8 mouse cellular contexts compared by ENCODE assay signal in the genomic region with DNA sequence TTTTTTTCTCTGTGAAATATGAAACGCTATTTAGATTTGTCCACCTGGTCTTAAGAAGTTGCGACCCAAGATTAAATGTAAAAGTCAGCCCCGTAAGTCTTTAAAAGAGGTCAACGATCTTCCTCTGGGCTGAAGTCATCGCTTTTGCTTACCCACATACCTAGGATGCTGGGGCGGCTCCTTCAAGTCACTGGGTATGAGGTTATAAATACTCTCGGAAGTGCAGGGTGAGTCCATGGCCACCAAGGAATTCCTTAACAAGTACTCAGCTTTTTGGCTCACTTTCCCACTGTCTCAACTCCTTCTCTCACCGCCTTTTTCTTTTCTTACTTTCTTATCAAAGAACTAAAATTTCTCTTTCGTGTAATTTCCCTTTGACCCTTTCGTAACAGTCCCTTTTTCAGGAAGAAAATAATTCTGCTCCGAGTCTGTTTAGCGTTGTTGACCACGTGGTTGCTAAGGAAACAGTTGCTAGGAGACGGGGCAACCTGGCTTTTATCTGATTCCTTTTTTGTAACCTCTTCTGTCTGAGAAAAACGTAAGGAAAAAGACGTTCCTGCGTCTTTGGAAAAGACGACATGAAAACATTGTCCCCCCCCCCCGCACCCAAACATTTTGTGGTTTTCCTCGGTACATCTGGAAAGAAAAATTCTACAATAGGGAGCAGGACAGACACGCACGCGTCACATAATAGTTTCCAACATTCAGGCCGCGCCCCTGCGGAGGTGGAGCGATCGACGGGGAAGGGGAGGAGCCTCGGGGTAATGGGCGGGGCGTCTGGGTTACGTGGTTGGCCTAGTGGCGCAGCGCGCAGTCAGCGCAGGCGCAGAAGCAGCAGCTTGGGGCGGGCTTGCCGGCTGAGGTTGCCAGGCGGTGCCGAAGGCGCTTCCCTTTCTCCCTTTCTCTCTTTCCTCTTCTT. TPM values are rescaled to one million over a fixed set of nuclear protein-coding genes. Genes with fewer than 3 reads are reported as not detected.
DNase-seq lines count a peak whose midpoint lies in the region; ATAC-seq and TF ChIP-seq lines count a peak whose summit lies in the region.

A gene (minus strand): TSS at position 454 of the 919 bp plus-strand sequence.
A gene (plus strand): TSS at position 813 of the 919 bp plus-strand sequence.

- H3K27me3 ChIP-seq in forebrain, embryonic 10.5 days (ENCODE audit: poor library complexity, severe bottlenecking) = no peaks in the 10 kb centered on the region
- H3K27me3 ChIP-seq in heart, embryonic 15.5 days = no peaks in the 10 kb centered on the region
- H3K27me3 ChIP-seq in liver, embryonic 14.5 days (ENCODE audit: control insufficient read depth, insufficient read depth, low read length) = no peaks in the 10 kb centered on the region
- H3K27me3 ChIP-seq in neural tube, embryonic 11.5 days (ENCODE audit: control insufficient read depth, insufficient read depth, low read length) = no peaks in the 10 kb centered on the region
- no peaks in the 10 kb centered on the region for H3K27me3 ChIP-seq in stomach, postnatal 0 days (ENCODE audit: control insufficient read depth, insufficient read depth, low read length)

- peak within 1 kb of the TSS; percentile 74 for H3K4me2 ChIP-seq in heart, embryonic 15.5 days
- H3K4me2 ChIP-seq in liver, embryonic 14.5 days (ENCODE audit: low read depth) = peak within 1 kb of the TSS; percentile 87
- peak within 1 kb of the TSS; percentile 66 for H3K4me2 ChIP-seq in neural tube, embryonic 11.5 days (ENCODE audit: low read depth)
- peak within 1 kb of the TSS; percentile 68 for H3K4me2 ChIP-seq in stomach, postnatal 0 days (replicated peaks; ENCODE audit: low read depth)

- peaks cover 23% of the 10 kb centered on the region for H3K4me1 ChIP-seq in forebrain, embryonic 10.5 days
- H3K4me1 ChIP-seq in heart, embryonic 15.5 days (replicated peaks) = peaks cover 11% of the 10 kb centered on the region
- peaks cover 9 to 10% of the 10 kb centered on the region in 2 experiments for H3K4me1 ChIP-seq in liver, embryonic 14.5 days (replicated peaks; ENCODE audit: control insufficient read depth in 2 of 2, insufficient read depth in 2 of 2, low read length in 1 of 2)
- H3K4me1 ChIP-seq in neural tube, embryonic 11.5 days (ENCODE audit: control insufficient read depth, insufficient read depth, low read length) = peaks cover 3% of the 10 kb centered on the region; the same call in 1 of the 2 replicates
- 0 out of 2 replicates have a peak, but pooled peaks cover 2% of the 10 kb centered on the region for H3K4me1 ChIP-seq in stomach, postnatal 0 days (replicated peaks; ENCODE audit: control insufficient read depth, insufficient read depth)

- peak within 1 kb of the TSS; percentile 58 for H3K4me3 ChIP-seq in forebrain, embryonic 10.5 days
- peak within 1 kb of the TSS; percentile 68 for H3K4me3 ChIP-seq in heart, embryonic 15.5 days
- peak within 1 kb of the TSS; percentile 66 to 81 for H3K4me3 ChIP-seq in liver, embryonic 14.5 days (ENCODE audit: insufficient read depth in 1 of 2, low read depth in 2 of 2, low read length in 2 of 2)
- H3K4me3 ChIP-seq in neural tube, embryonic 11.5 days (ENCODE audit: low read depth, low read length) = peak within 1 kb of the TSS; percentile 49
- H3K4me3 ChIP-seq in stomach, postnatal 0 days (ENCODE audit: low read depth, low read length) = peak within 1 kb of the TSS; percentile 64

- peak within 1 kb of the TSS; percentile 59 for H3K9ac ChIP-seq in heart, embryonic 15.5 days
- H3K9ac ChIP-seq in liver, embryonic 14.5 days (replicated peaks) = peak within 1 kb of the TSS; percentile 62
- H3K9ac ChIP-seq in neural tube, embryonic 11.5 days (ENCODE audit: low read length) = peak within 1 kb of the TSS; percentile 56
- H3K9ac ChIP-seq in stomach, postnatal 0 days (ENCODE audit: low read length) = peak within 1 kb of the TSS; percentile 63

- peak within 1 kb of the TSS; percentile 88 for H3K27ac ChIP-seq in forebrain, embryonic 10.5 days
- peak within 1 kb of the TSS; percentile 77 for H3K27ac ChIP-seq in heart, embryonic 15.5 days
- no peak within 1 kb of the TSS for H3K27ac ChIP-seq in liver, embryonic 14.5 days
- no peak within 1 kb of the TSS for H3K27ac ChIP-seq in neural tube, embryonic 11.5 days (ENCODE audit: low read depth, low read length)
- peak within 1 kb of the TSS; percentile 78 for H3K27ac ChIP-seq in stomach, postnatal 0 days (replicated peaks)

- ATAC-seq in heart, embryonic 15.5 days (replicated peaks; ENCODE audit: insufficient number of reproducible peaks, insufficient read depth, low FRiP score, low read depth) = peak; percentile 99
- peak; percentile 99 for ATAC-seq in liver, embryonic 14.5 days (ENCODE audit: insufficient read depth)
- peak; percentile 98 for ATAC-seq in neural tube, embryonic 11.5 days (ENCODE audit: insufficient read depth, low FRiP score, low TSS enrichment)
- ATAC-seq in stomach, postnatal 0 days (ENCODE audit: low FRiP score, low TSS enrichment) = peak; percentile 99

- H3K9me3 ChIP-seq in forebrain, embryonic 10.5 days = no peaks in the 10 kb centered on the region
- no peaks in the 10 kb centered on the region for H3K9me3 ChIP-seq in heart, embryonic 15.5 days (replicated peaks)
- H3K9me3 ChIP-seq in liver, embryonic 14.5 days (ENCODE audit: control insufficient read depth, low read length) = no peaks in the 10 kb centered on the region
- H3K9me3 ChIP-seq in neural tube, embryonic 11.5 days (ENCODE audit: control insufficient read depth, low read length) = no peaks in the 10 kb centered on the region
- no peaks in the 10 kb centered on the region for H3K9me3 ChIP-seq in stomach, postnatal 0 days (ENCODE audit: control insufficient read depth, low read length)

- no peaks in the 10 kb centered on the region for H3K36me3 ChIP-seq in forebrain, embryonic 10.5 days (replicated peaks)
- no peaks in the 10 kb centered on the region; the same call in 1 of the 2 replicates for H3K36me3 ChIP-seq in heart, embryonic 15.5 days
- no peaks in the 10 kb centered on the region for H3K36me3 ChIP-seq in liver, embryonic 14.5 days (replicated peaks; ENCODE audit: control insufficient read depth, insufficient read depth, low read depth)
- H3K36me3 ChIP-seq in neural tube, embryonic 11.5 days (ENCODE audit: control insufficient read depth, insufficient read depth, low read length) = no peaks in the 10 kb centered on the region
- no peaks in the 10 kb centered on the region for H3K36me3 ChIP-seq in stomach, postnatal 0 days (ENCODE audit: control insufficient read depth, insufficient read depth, low read length)

- peak; percentile 99 to 100 for DNase-seq in CD8-positive naive resting alpha-beta T cell, adult 2 months (ENCODE audit: low read depth in 2 of 2, low spot score in 2 of 2)
- DNase-seq in c-Kit-positive CD71-negative TER-119-negative erythroid progenitor cells, embryonic 14.5 days (ENCODE audit: low read depth) = peak; percentile 96
- DNase-seq in forebrain, embryonic 10.5 days (ENCODE audit: extremely low spot score, low spot score) = peak; percentile 98
- peak; percentile 97 to 99 for DNase-seq in kidney, postnatal 25 days
- peak; percentile 84 to 90 (median 86) for DNase-seq in liver, embryonic 14.5 days (ENCODE audit: low read depth in 3 of 3, low spot score in 3 of 3)
- peak; percentile 99 for DNase-seq in neural tube, embryonic 11.5 days (ENCODE audit: low spot score)
- DNase-seq in stomach, postnatal 0 days (ENCODE audit: low spot score) = peak; percentile 100

- WGBS in forebrain, embryonic 10.5 days = 5% methylated on average over 43 of the region's 43 CpGs
- WGBS in heart, embryonic 15.5 days = 3% methylated on average over 43 of the region's 43 CpGs
- WGBS in liver, embryonic 14.5 days (ENCODE audit: insufficient replicate concordance) = 3% methylated on average over 43 of the region's 43 CpGs
- WGBS in neural tube, embryonic 11.5 days = 3% methylated on average over 42 of the region's 43 CpGs
- under 1% methylated on average over 43 of the region's 43 CpGs for WGBS in stomach, postnatal 0 days

- TF ChIP-seq EP300 in liver, embryonic 14.5 days (IDR thresholded peaks at IDR 0.05; ENCODE audit: low read depth) = no peak
- TF ChIP-seq EP300 in stomach, postnatal 0 days (optimal IDR thresholded peaks at IDR 0.05) = no peak

- 0 out of 2 replicates have a peak, but pooled peaks have one; percentile 9 for TF ChIP-seq CTCF in liver, embryonic 14.5 days (IDR thresholded peaks at IDR 0.05; ENCODE audit: low read depth)
- no peak for TF ChIP-seq CTCF in stomach, postnatal 0 days (IDR thresholded peaks at IDR 0.05; ENCODE audit: low read depth)

RNA-seq across cellular contexts. Expression of the first gene that starts in this region (rescaled TPM):
- polyA plus RNA-seq in forebrain, embryonic 10.5 days (2016; fragmentation: Nextera tagmentation; extraction: Ambion mirVana) = 0.27 and 0.72 TPM in 2 replicates
- 1.2 and 2.6 TPM in 2 replicates for polyA plus RNA-seq in heart, embryonic 15.5 days (2015; fragmentation: Nextera tagmentation; extraction: Ambion mirVana)
- 0.02 TPM in 1 of 2 replicates, not detected in the other for polyA plus RNA-seq in liver, embryonic 14.5 days (2012; rRNA removed)
- polyA plus RNA-seq in liver, embryonic 14.5 days (2014; fragmentation: Nextera tagmentation; extraction: Ambion mirVana) = not detected in 2 replicates
- 0.57 and 0.88 TPM in 2 replicates for polyA plus RNA-seq in neural tube, embryonic 11.5 days (2014; fragmentation: Nextera tagmentation; extraction: Ambion mirVana)
- 2.5 and 2.8 TPM in 2 replicates for polyA plus RNA-seq in stomach, postnatal 0 days (2015; fragmentation: Nextera tagmentation; extraction: Ambion mirVana)

RNA-seq across cellular contexts. Expression of the second gene that starts in this region (rescaled TPM):
- 13.5 and 16.4 TPM in 2 replicates for polyA plus RNA-seq in forebrain, embryonic 10.5 days (2016; fragmentation: Nextera tagmentation; extraction: Ambion mirVana)
- polyA plus RNA-seq in heart, embryonic 15.5 days (2015; fragmentation: Nextera tagmentation; extraction: Ambion mirVana) = 6.1 and 6.3 TPM in 2 replicates
- 0.88 and 1.1 TPM in 2 replicates for polyA plus RNA-seq in liver, embryonic 14.5 days (2012; rRNA removed)
- 1.9 and 2.0 TPM in 2 replicates for polyA plus RNA-seq in liver, embryonic 14.5 days (2014; fragmentation: Nextera tagmentation; extraction: Ambion mirVana)
- polyA plus RNA-seq in neural tube, embryonic 11.5 days (2014; fragmentation: Nextera tagmentation; extraction: Ambion mirVana) = 15.2 and 18.1 TPM in 2 replicates
- 6.6 and 7.3 TPM in 2 replicates for polyA plus RNA-seq in stomach, postnatal 0 days (2015; fragmentation: Nextera tagmentation; extraction: Ambion mirVana)

Comparison
In these comparisons a context has a peak if more than half of its experiments do, and no peak if none do; other contexts are left out.
1. H3K27ac ChIP-seq: peak in forebrain, embryonic 10.5 days (single experiment), heart, embryonic 15.5 days (single experiment) and stomach, postnatal 0 days (single experiment); none in liver, embryonic 14.5 days (single experiment) and neural tube, embryonic 11.5 days (single experiment).
2. Peak in every context shown above with its lines, with median percentiles within 50 percentile points of each other: DNase-seq, H3K4me3 ChIP-seq, ATAC-seq, H3K4me2 ChIP-seq and H3K9ac ChIP-seq.